In genomic region chr9:41190745-41191482, GRCm38 (mm10) we compare ENCODE assay signal across 8 mouse cellular contexts. TPM values are rescaled to one million over a fixed set of nuclear protein-coding genes. Genes with fewer than 3 reads are reported as not detected.
DNase-seq lines count a peak whose midpoint lies in the region; ATAC-seq lines count a peak whose summit lies in the region.

No protein-coding gene starts in this region.

- WGBS in hindbrain, embryonic 16.5 days = 19% methylated on average over 9 of the region's 9 CpGs

- no peaks in the 10 kb centered on the region for H3K27me3 ChIP-seq in hindbrain, embryonic 16.5 days (replicated peaks; ENCODE audit: control insufficient read depth, insufficient read depth, low read length)

- H3K9me3 ChIP-seq in hindbrain, embryonic 16.5 days (ENCODE audit: control insufficient read depth, low read length) = no peaks in the 10 kb centered on the region

- H3K9ac ChIP-seq in hindbrain, embryonic 16.5 days (ENCODE audit: low read depth, low read length) = peak overlapping the region; percentile 46

- H3K4me3 ChIP-seq in hindbrain, embryonic 16.5 days (ENCODE audit: low read length) = no peak overlapping the region

- H3K4me1 ChIP-seq in hindbrain, embryonic 16.5 days (ENCODE audit: control insufficient read depth, insufficient read depth, low read depth, low read length) = no peaks in the 10 kb centered on the region; the same call in 1 of the 2 replicates

- ATAC-seq in hindbrain, embryonic 16.5 days = peak; percentile 90

- no peaks in the 10 kb centered on the region for H3K36me3 ChIP-seq in hindbrain, embryonic 16.5 days (ENCODE audit: control insufficient read depth, insufficient read depth, low read length)

- H3K4me2 ChIP-seq in hindbrain, embryonic 16.5 days (ENCODE audit: low read length) = no peak overlapping the region

- H3K27ac ChIP-seq in hindbrain, embryonic 16.5 days (ENCODE audit: low read depth, low read length) = peak overlapping the region; percentile 55; the same call in 1 of the 2 replicates

- peak; percentile 89 for DNase-seq in NIH3T3 (ENCODE audit: low read depth)
- peak; percentile 95 for DNase-seq in cerebellum, adult 9-10 months
- peak; percentile 79 to 94 for DNase-seq in frontal cortex, adult 2 months (ENCODE audit: extremely low spot score in 1 of 2, low spot score in 1 of 2)
- DNase-seq in layer of hippocampus, postnatal 36 days = peak; percentile 82 to 83
- peak; percentile 76 for DNase-seq in lung, postnatal 36 days
- DNase-seq in right cerebral cortex, adult 18-20 months = peak; percentile 89
- DNase-seq in urinary bladder, adult 18-20 months (ENCODE audit: low spot score in 2 of 2) = peak; percentile 49 to 53

RNA-seq across cellular contexts. Expression of gene Ubash3b, which starts 29.4 kb away (rescaled TPM):
- polyA plus RNA-seq in frontal cortex, adult 2 months (2012; rRNA removed) = 18.6 and 19.1 TPM in 2 replicates
- 25.4 and 29.7 TPM in 2 replicates for polyA plus RNA-seq in hindbrain, embryonic 16.5 days (2015; fragmentation: Nextera tagmentation; extraction: Ambion mirVana)
- 10 to 100 TPM; 27.9 to 28.1 TPM for total RNA-seq in layer of hippocampus, postnatal 36 days (2021)
